ENCODE assay signal across 8 mouse cellular contexts in genomic region chr4:107820856-107821619, GRCm38 (mm10). TPM values are rescaled to one million over a fixed set of nuclear protein-coding genes. Genes with fewer than 3 reads are reported as not detected.
DNase-seq lines count a peak whose midpoint lies in the region; ATAC-seq and TF ChIP-seq lines count a peak whose summit lies in the region.

No protein-coding gene starts in this region.

- no peak overlapping the region for H3K4me3 ChIP-seq in gastrocnemius, adult 2 months
- no peak overlapping the region for H3K4me3 ChIP-seq in forebrain, embryonic 12.5 days (replicated peaks)
- no peak overlapping the region for H3K4me3 ChIP-seq in hindbrain, postnatal 0 days (ENCODE audit: low read length)
- no peak overlapping the region for H3K4me3 ChIP-seq in intestine, embryonic 16.5 days (ENCODE audit: low read length)

- peaks cover 96% of the 10 kb centered on the region for H3K4me1 ChIP-seq in forebrain, embryonic 12.5 days
- H3K4me1 ChIP-seq in hindbrain, postnatal 0 days (ENCODE audit: insufficient read depth, low read length), result peaks cover 59% of the 10 kb centered on the region
- no peaks in the 10 kb centered on the region for H3K4me1 ChIP-seq in intestine, embryonic 16.5 days (ENCODE audit: control insufficient read depth, insufficient read depth, low read length)

- TF ChIP-seq CTCF in gastrocnemius, adult 2 months (IDR thresholded peaks at IDR 0.05), result no peak
- TF ChIP-seq CTCF in hindbrain, postnatal 0 days (IDR thresholded peaks at IDR 0.05; ENCODE audit: low read depth), result no peak

- no peak for ATAC-seq in forebrain, embryonic 12.5 days (ENCODE audit: low FRiP score)
- ATAC-seq in hindbrain, postnatal 0 days, result peak; percentile 66
- ATAC-seq in intestine, embryonic 16.5 days, result no peak

- no peaks in the 10 kb centered on the region for H3K27me3 ChIP-seq in forebrain, embryonic 12.5 days
- no peaks in the 10 kb centered on the region for H3K27me3 ChIP-seq in hindbrain, postnatal 0 days (ENCODE audit: insufficient read depth, low read length)
- H3K27me3 ChIP-seq in intestine, embryonic 16.5 days (replicated peaks; ENCODE audit: control insufficient read depth, insufficient read depth, low read length), result no peaks in the 10 kb centered on the region

- no peak overlapping the region for H3K9ac ChIP-seq in forebrain, embryonic 12.5 days
- H3K9ac ChIP-seq in hindbrain, postnatal 0 days (replicated peaks; ENCODE audit: low read length), result no peak overlapping the region
- no peak overlapping the region for H3K9ac ChIP-seq in intestine, embryonic 16.5 days (ENCODE audit: low read depth, low read length)

- WGBS in forebrain, embryonic 12.5 days, result 81% methylated on average over 8 of the region's 8 CpGs
- WGBS in hindbrain, postnatal 0 days, result 40% methylated on average over 8 of the region's 8 CpGs
- 79% methylated on average over 8 of the region's 8 CpGs for WGBS in intestine, embryonic 16.5 days

- intact Hi-C loops in gastrocnemius, adult 2 months (cut with DNase I), result no loop called here
- intact Hi-C loops in gastrocnemius, postnatal 36 days (cut with DNase I), result no loop called here

- 0 out of 2 replicates have a peak, but pooled peaks cover 5% of the 10 kb centered on the region for H3K36me3 ChIP-seq in forebrain, embryonic 12.5 days (replicated peaks)
- no peaks in the 10 kb centered on the region for H3K36me3 ChIP-seq in hindbrain, postnatal 0 days (ENCODE audit: insufficient read depth, low read length)
- H3K36me3 ChIP-seq in intestine, embryonic 16.5 days (ENCODE audit: control insufficient read depth, insufficient read depth, low read length), result no peaks in the 10 kb centered on the region

- H3K4me2 ChIP-seq in forebrain, embryonic 12.5 days, result no peak overlapping the region
- no peak overlapping the region for H3K4me2 ChIP-seq in hindbrain, postnatal 0 days (ENCODE audit: low read depth, low read length)
- no peak overlapping the region for H3K4me2 ChIP-seq in intestine, embryonic 16.5 days (ENCODE audit: low read depth, low read length)

- H3K27ac ChIP-seq in gastrocnemius, adult 2 months, result no peak overlapping the region
- peak overlapping the region; percentile 90 for H3K27ac ChIP-seq in forebrain, embryonic 12.5 days
- peak overlapping the region; percentile 74 for H3K27ac ChIP-seq in hindbrain, postnatal 0 days
- H3K27ac ChIP-seq in intestine, embryonic 16.5 days (ENCODE audit: low read length), result no peak overlapping the region

- DNase-seq in gastrocnemius, adult 2 months, result peak; percentile 74
- DNase-seq in gastrocnemius, postnatal 36 days, result no peak
- DNase-seq in 3T3-L1 (ENCODE audit: low read depth, low spot score), result peak; percentile 65
- peak; percentile 86 for DNase-seq in hindbrain, postnatal 0 days (ENCODE audit: low spot score)
- no peak for DNase-seq in layer of hippocampus, adult 9-11 months
- DNase-seq in urinary bladder, postnatal 36 days (ENCODE audit: low spot score in 2 of 2), result no peak

- no peaks in the 10 kb centered on the region for H3K9me3 ChIP-seq in forebrain, embryonic 12.5 days
- no peaks in the 10 kb centered on the region for H3K9me3 ChIP-seq in hindbrain, postnatal 0 days (ENCODE audit: low read length)
- H3K9me3 ChIP-seq in intestine, embryonic 16.5 days (ENCODE audit: control insufficient read depth, low read length), result no peaks in the 10 kb centered on the region

RNA-seq across cellular contexts. Expression of gene Lrp8, which starts 19.0 kb away (rescaled TPM):
- under 1 TPM; 0.31 to 0.33 TPM for total RNA-seq in gastrocnemius, adult 2 months (2021)
- under 1 TPM; 0.12 to 0.56 TPM for total RNA-seq in gastrocnemius, postnatal 36 days (2021)
- polyA plus RNA-seq in forebrain, embryonic 12.5 days (2016; fragmentation: Nextera tagmentation; extraction: Ambion mirVana), result 43.3 and 48.3 TPM in 2 replicates
- 62.2 and 65.9 TPM in 2 replicates for total RNA-seq in hindbrain, postnatal 0 days (2014; rRNA removed)
- 33.9 and 34.5 TPM in 2 replicates for polyA plus RNA-seq in hindbrain, postnatal 0 days (2015; fragmentation: Nextera tagmentation; extraction: Ambion mirVana)
- polyA plus RNA-seq in intestine, embryonic 16.5 days (2015; fragmentation: Nextera tagmentation; extraction: Ambion mirVana), result 0.82 and 0.99 TPM in 2 replicates

RNA-seq across cellular contexts. Expression of gene Magoh, which starts 58.5 kb away (rescaled TPM):
- 10 to 100 TPM; 25.6 to 30.0 TPM for total RNA-seq in gastrocnemius, adult 2 months (2021)
- 10 to 100 TPM; 22.6 to 22.8 TPM for total RNA-seq in gastrocnemius, postnatal 36 days (2021)
- 232 and 233 TPM in 2 replicates for polyA plus RNA-seq in forebrain, embryonic 12.5 days (2016; fragmentation: Nextera tagmentation; extraction: Ambion mirVana)
- 31.7 and 35.4 TPM in 2 replicates for total RNA-seq in hindbrain, postnatal 0 days (2014; rRNA removed)
- polyA plus RNA-seq in hindbrain, postnatal 0 days (2015; fragmentation: Nextera tagmentation; extraction: Ambion mirVana), result 124 and 129 TPM in 2 replicates
- 132 and 139 TPM in 2 replicates for polyA plus RNA-seq in intestine, embryonic 16.5 days (2015; fragmentation: Nextera tagmentation; extraction: Ambion mirVana)

Comparison
In these comparisons a context has a peak if more than half of its experiments do, and no peak if none do; other contexts are left out.
1. DNase-seq: peak in gastrocnemius, adult 2 months (single experiment), 3T3-L1 (single experiment) and hindbrain, postnatal 0 days (single experiment); none in gastrocnemius, postnatal 36 days (0 of 2), layer of hippocampus, adult 9-11 months (single experiment) and urinary bladder, postnatal 36 days (0 of 2).
2. H3K27ac ChIP-seq: peak in forebrain, embryonic 12.5 days (single experiment) and hindbrain, postnatal 0 days (single experiment); none in gastrocnemius, adult 2 months (single experiment) and intestine, embryonic 16.5 days (single experiment).
3. RNA of gene Lrp8, which starts 19.0 kb away (total RNA-seq): 62.2 to 65.9 TPM in hindbrain, postnatal 0 days; 0.12 to 0.56 TPM in gastrocnemius, postnatal 36 days and 0.31 to 0.33 TPM in gastrocnemius, adult 2 months; every median in the first group is over 10 times any median in the second.